Mouse (Mus musculus): ENCODE measurements around the gene Slc27a5.
A peak's percentile ranks its signal among the peaks of the same experiment; 100 is the strongest.

Slc27a5 gene

GRCm38 (mm10) chr7:12985724-12986123, 12.3 kb downstream of the Slc27a5 start:
- no peak for DNase-seq (ENCODE audit: low spot score in 2 of 2)

GRCm38 (mm10) chr7:12980291-12980690, 17.7 kb downstream of the Slc27a5 start:
- DNase-seq (ENCODE audit: low spot score in 2 of 2): no peak

- no peak for DNase-seq (ENCODE audit: low spot score in 2 of 2)
Measured at GRCm38 (mm10) chr7:12979776-12980175, 18.2 kb downstream of the Slc27a5 start.

GRCm38 (mm10) chr7:12978931-12979722, 18.9 kb downstream of the Slc27a5 start:
- DNase-seq (ENCODE audit: low spot score in 2 of 2): no peak

- peak; percentile 99 for DNase-seq (ENCODE audit: low spot score in 2 of 2)
Measured at GRCm38 (mm10) chr7:12977682-12978389, 20.2 kb downstream of the Slc27a5 start, which contains the start of gene Zfp446. Gene Zfp446 (plus strand): TSS chr7:12977848.

GRCm38 (mm10) chr7:12970906-12971305, 27.1 kb downstream of the Slc27a5 start:
- DNase-seq (ENCODE audit: low spot score in 2 of 2): no peak

- peak; percentile 60 to 69 for DNase-seq (ENCODE audit: low spot score in 2 of 2)
Measured at GRCm38 (mm10) chr7:12966104-12966845, 31.7 kb downstream of the Slc27a5 start.

- DNase-seq (ENCODE audit: low spot score in 2 of 2): peak; percentile 91 to 92
Measured at GRCm38 (mm10) chr7:12965678-12966091, 32.3 kb downstream of the Slc27a5 start, which contains the start of gene Zfp324. Gene Zfp324 (plus strand): TSS chr7:12965838.

- peak; percentile 57 to 74 for DNase-seq (ENCODE audit: low spot score in 2 of 2)
Measured at GRCm38 (mm10) chr7:12961511-12962141, 36.4 kb downstream of the Slc27a5 start.

- DNase-seq (ENCODE audit: low spot score in 2 of 2): no peak
Measured at GRCm38 (mm10) chr7:12959718-12960117, 38.3 kb downstream of the Slc27a5 start.

GRCm38 (mm10) chr7:12958948-12959347, 39.0 kb downstream of the Slc27a5 start:
- DNase-seq (ENCODE audit: low spot score in 2 of 2): no peak

GRCm38 (mm10) chr7:12957511-12957910, 40.5 kb downstream of the Slc27a5 start:
- no peak for DNase-seq (ENCODE audit: low spot score in 2 of 2)

GRCm38 (mm10) chr7:12954896-12955295, 43.1 kb downstream of the Slc27a5 start:
- no peak for DNase-seq (ENCODE audit: low spot score in 2 of 2)

GRCm38 (mm10) chr7:12949872-12950229, 48.1 kb downstream of the Slc27a5 start:
- no peak for DNase-seq (ENCODE audit: low spot score in 2 of 2)

GRCm38 (mm10) chr7:12949032-12949871, 48.7 kb downstream of the Slc27a5 start:
- peak; percentile 96 to 97 for DNase-seq (ENCODE audit: low spot score in 2 of 2)

GRCm38 (mm10) chr7:12943488-12943887, 54.5 kb downstream of the Slc27a5 start:
- peak in 1 of 2 experiments; percentile 33 for DNase-seq (ENCODE audit: low spot score in 2 of 2)

- no peak for DNase-seq (ENCODE audit: low spot score in 2 of 2)
Measured at GRCm38 (mm10) chr7:12940599-12940998, 57.4 kb downstream of the Slc27a5 start.
